Mouse (Mus musculus) heart, postnatal 10 days (tissue): ENCODE data around the gene Chst11. TPM values are rescaled to one million over a fixed set of nuclear protein-coding genes. Genes with fewer than 3 reads are reported as not detected.

Source experiments
- DNase-seq, 2 experiments: peaks; one replicate each; pipeline ENCODE4 v3.0.0; 2021
- intact Hi-C: fragments of 180-260 bp; cut with DNase I; formaldehyde crosslinking; loops from one replicate; pipeline ENCODE4 v1.15.1; 2025
- total RNA-seq, 2 experiments: library from RNA; stranded (reverse); gene quantifications; 2 replicates each; pipeline ENCODE4 v1.2.3; 2021

Gene Chst11
- total RNA-seq, 2 experiments from 2014 or later: 3.7 to 5.8 TPM

- intact Hi-C loops: loop anchor here (5.0 kb wide), 4 partner anchors 53 to 208 kb away; no protein-coding TSS in a partner anchor
- DNase-seq: no peak
These were observed 4.2 kb downstream of the Chst11 start for GRCm38 (mm10) chr10:82989418-82990025.

- peak in 1 of 2 experiments; percentile 23 for DNase-seq
- intact Hi-C loops: no loop called here
These were observed 5.6 kb downstream of the Chst11 start for GRCm38 (mm10) chr10:82990918-82991317.

- intact Hi-C loops: no loop called here
- DNase-seq: no peak
These were observed 6.6 kb downstream of the Chst11 start for GRCm38 (mm10) chr10:82991756-82992519.

GRCm38 (mm10) chr10:82994284-82994683 lies 9.0 kb downstream of the Chst11 start:
- DNase-seq: no peak
- intact Hi-C loops: no loop called here

- no peak for DNase-seq
- intact Hi-C loops: no loop called here
These were observed 12.2 kb downstream of the Chst11 start for GRCm38 (mm10) chr10:82997460-82997859.

- intact Hi-C loops: loop anchor here (5.0 kb wide), 1 partner anchor 97 kb away; no protein-coding TSS in a partner anchor
- no peak for DNase-seq
These were observed 14.9 kb downstream of the Chst11 start for GRCm38 (mm10) chr10:83000169-83000568.

GRCm38 (mm10) chr10:83000721-83001120 lies 15.4 kb downstream of the Chst11 start:
- intact Hi-C loops: loop anchor here (5.0 kb wide), 1 partner anchor 97 kb away; no protein-coding TSS in a partner anchor
- DNase-seq: no peak

- intact Hi-C loops: loop anchor here (5.0 kb wide), 1 partner anchor 93 kb away; no protein-coding TSS in a partner anchor
- DNase-seq: no peak
These were observed 18.6 kb downstream of the Chst11 start for GRCm38 (mm10) chr10:83003899-83004298.

GRCm38 (mm10) chr10:83004389-83004788 lies 19.1 kb downstream of the Chst11 start:
- intact Hi-C loops: loop anchor here (5.0 kb wide), 1 partner anchor 93 kb away; no protein-coding TSS in a partner anchor
- peak; percentile 38 to 42 for DNase-seq

- DNase-seq: peak; percentile 20 to 35
- intact Hi-C loops: no loop called here
These were observed 19.7 kb downstream of the Chst11 start for GRCm38 (mm10) chr10:83005003-83005402.

GRCm38 (mm10) chr10:83006258-83006657 lies 21.0 kb downstream of the Chst11 start:
- intact Hi-C loops: no loop called here
- DNase-seq: no peak

- no peak for DNase-seq
- intact Hi-C loops: no loop called here
These were observed 28.7 kb downstream of the Chst11 start for GRCm38 (mm10) chr10:83013984-83014383.

GRCm38 (mm10) chr10:83015919-83016318 lies 30.6 kb downstream of the Chst11 start:
- DNase-seq: no peak
- intact Hi-C loops: no loop called here

- no peak for DNase-seq
- intact Hi-C loops: no loop called here
These were observed 31.5 kb downstream of the Chst11 start for GRCm38 (mm10) chr10:83016779-83017178.

- intact Hi-C loops: no loop called here
- DNase-seq: no peak
These were observed 32.6 kb downstream of the Chst11 start for GRCm38 (mm10) chr10:83017760-83018498.

- intact Hi-C loops: no loop called here
- no peak for DNase-seq
These were observed 33.2 kb downstream of the Chst11 start for GRCm38 (mm10) chr10:83018521-83018920.

GRCm38 (mm10) chr10:83019497-83020270 lies 34.4 kb downstream of the Chst11 start:
- peak in 1 of 2 experiments; percentile 18 for DNase-seq
- intact Hi-C loops: no loop called here

GRCm38 (mm10) chr10:83022616-83023015 lies 37.3 kb downstream of the Chst11 start:
- intact Hi-C loops: no loop called here
- no peak for DNase-seq

GRCm38 (mm10) chr10:83026174-83026573 lies 40.9 kb downstream of the Chst11 start:
- intact Hi-C loops: no loop called here
- no peak for DNase-seq

GRCm38 (mm10) chr10:83027673-83028072 lies 42.4 kb downstream of the Chst11 start:
- intact Hi-C loops: no loop called here

More at GRCm38 (mm10) chr10:83027673-83028072, 42.4 kb downstream of the Chst11 start:
- DNase-seq: no peak
